Mouse (Mus musculus): ENCODE results near the gene Gm11639. TPM values are rescaled to one million over a fixed set of nuclear protein-coding genes. Genes with fewer than 3 reads are reported as not detected.

Gene Gm11639
- polyA plus RNA-seq (2011; ENCODE audit: insufficient read depth, insufficient read length, low read depth, missing spikeins) = 0.07 TPM in 1 of 2 replicates, not detected in the other

- no peaks in the 10 kb centered on the region for H3K36me3 ChIP-seq (ENCODE audit: control insufficient read depth, insufficient read depth, low read length, poor library complexity, severe bottlenecking)
- H3K27me3 ChIP-seq (ENCODE audit: control insufficient read depth, insufficient read depth, low read length, poor library complexity, severe bottlenecking) = no peaks in the 10 kb centered on the region
- TF ChIP-seq POLR2A (IDR thresholded peaks at IDR 0.05; ENCODE audit: insufficient read depth, low read length) (no peak), EP300 (IDR thresholded peaks at IDR 0.05; ENCODE audit: insufficient read depth, low read depth, low read length) (no peak), CTCF (IDR thresholded peaks at IDR 0.05; ENCODE audit: low read depth, low read length) (no peak)
- no peak within 1 kb of the TSS for H3K27ac ChIP-seq (ENCODE audit: insufficient read depth, low read length)
- H3K9ac ChIP-seq (ENCODE audit: low read depth, poor library complexity, severe bottlenecking) = no peak within 1 kb of the TSS
- peak within 1 kb of the TSS; percentile 36 for H3K4me3 ChIP-seq (ENCODE audit: low read depth, low read length)
- no peaks in the 10 kb centered on the region for H3K9me3 ChIP-seq (replicated peaks; ENCODE audit: control insufficient read depth, insufficient read depth, low read length, poor library complexity, severe bottlenecking)
- H3K4me1 ChIP-seq (ENCODE audit: control insufficient read depth, insufficient read depth, low read length) = no peaks in the 10 kb centered on the region
These were observed at the start of gene Gm11639 for GRCm38 (mm10) chr11:104685548-104685947. Gene Gm11639, plus strand, starts transcription at chr11:104685707.

GRCm38 (mm10) chr11:104637010-104637409, 48.5 kb upstream of the Gm11639 start:
- Histone ChIP-seq H3K9me3 (replicated peaks; ENCODE audit: control insufficient read depth, insufficient read depth, low read length, poor library complexity, severe bottlenecking) (no peaks in the 10 kb centered on the region), H3K9ac (ENCODE audit: low read depth, poor library complexity, severe bottlenecking) (no peak overlapping the region), H3K27me3 (ENCODE audit: control insufficient read depth, insufficient read depth, low read length, poor library complexity, severe bottlenecking) (no peaks in the 10 kb centered on the region), H3K27ac (ENCODE audit: insufficient read depth, low read length) (no peak overlapping the region), H3K4me3 (ENCODE audit: low read depth, low read length) (no peak overlapping the region), H3K36me3 (ENCODE audit: control insufficient read depth, insufficient read depth, low read length, poor library complexity, severe bottlenecking) (no peaks in the 10 kb centered on the region), H3K4me1 (ENCODE audit: control insufficient read depth, insufficient read depth, low read length) (no peaks in the 10 kb centered on the region)
- TF ChIP-seq POLR2A (IDR thresholded peaks at IDR 0.05; ENCODE audit: insufficient read depth, low read length) = no peak
- no peak for TF ChIP-seq EP300 (IDR thresholded peaks at IDR 0.05; ENCODE audit: insufficient read depth, low read depth, low read length)

- TF ChIP-seq CTCF (IDR thresholded peaks at IDR 0.05; ENCODE audit: low read depth, low read length) = no peak
- TF ChIP-seq POLR2A (IDR thresholded peaks at IDR 0.05; ENCODE audit: insufficient read depth, low read length) = no peak
- TF ChIP-seq EP300 (IDR thresholded peaks at IDR 0.05; ENCODE audit: insufficient read depth, low read depth, low read length) = no peak
- H3K36me3 ChIP-seq (ENCODE audit: control insufficient read depth, insufficient read depth, low read length, poor library complexity, severe bottlenecking) = no peaks in the 10 kb centered on the region
- no peaks in the 10 kb centered on the region for H3K27me3 ChIP-seq (ENCODE audit: control insufficient read depth, insufficient read depth, low read length, poor library complexity, severe bottlenecking)
- no peaks in the 10 kb centered on the region for H3K4me1 ChIP-seq (ENCODE audit: control insufficient read depth, insufficient read depth, low read length)
- H3K27ac ChIP-seq (ENCODE audit: insufficient read depth, low read length) = no peak overlapping the region
- no peak overlapping the region for H3K9ac ChIP-seq (ENCODE audit: low read depth, poor library complexity, severe bottlenecking)
- H3K9me3 ChIP-seq (replicated peaks; ENCODE audit: control insufficient read depth, insufficient read depth, low read length, poor library complexity, severe bottlenecking) = no peaks in the 10 kb centered on the region
- no peak overlapping the region for H3K4me3 ChIP-seq (ENCODE audit: low read depth, low read length)
These were observed 47.5 kb upstream of the Gm11639 start for GRCm38 (mm10) chr11:104638006-104638405.

DNA sequence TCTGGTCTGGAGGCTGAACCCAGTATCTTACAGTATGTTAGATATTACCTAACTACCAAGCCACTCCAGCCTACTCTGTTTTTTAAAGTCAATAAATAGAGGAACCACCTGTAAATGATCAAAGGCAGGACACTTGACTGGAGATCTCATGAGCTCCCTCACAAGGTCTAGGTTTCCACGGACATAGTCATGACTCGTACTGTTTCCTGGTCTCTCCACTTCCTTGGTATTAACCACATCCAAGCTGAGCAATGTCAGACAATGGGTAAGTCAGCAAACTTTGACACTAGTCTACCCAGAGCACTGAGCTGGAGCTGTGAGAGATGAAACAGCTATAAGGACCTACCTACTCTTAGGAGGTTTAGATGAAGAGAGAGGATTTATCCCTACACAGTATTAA, 46.6 kb upstream of the Gm11639 start:
- no peaks in the 10 kb centered on the region for H3K9me3 ChIP-seq (replicated peaks; ENCODE audit: control insufficient read depth, insufficient read depth, low read length, poor library complexity, severe bottlenecking)
- H3K9ac ChIP-seq (ENCODE audit: low read depth, poor library complexity, severe bottlenecking) = no peak overlapping the region
- no peaks in the 10 kb centered on the region for H3K27me3 ChIP-seq (ENCODE audit: control insufficient read depth, insufficient read depth, low read length, poor library complexity, severe bottlenecking)
- no peak overlapping the region for H3K27ac ChIP-seq (ENCODE audit: insufficient read depth, low read length)
- no peaks in the 10 kb centered on the region for H3K36me3 ChIP-seq (ENCODE audit: control insufficient read depth, insufficient read depth, low read length, poor library complexity, severe bottlenecking)
- no peaks in the 10 kb centered on the region for H3K4me1 ChIP-seq (ENCODE audit: control insufficient read depth, insufficient read depth, low read length)
- TF ChIP-seq EP300 (IDR thresholded peaks at IDR 0.05; ENCODE audit: insufficient read depth, low read depth, low read length) (no peak), CTCF (IDR thresholded peaks at IDR 0.05; ENCODE audit: low read depth, low read length) (no peak), POLR2A (IDR thresholded peaks at IDR 0.05; ENCODE audit: insufficient read depth, low read length) (no peak)
- H3K4me3 ChIP-seq (ENCODE audit: low read depth, low read length) = no peak overlapping the region

DNA sequence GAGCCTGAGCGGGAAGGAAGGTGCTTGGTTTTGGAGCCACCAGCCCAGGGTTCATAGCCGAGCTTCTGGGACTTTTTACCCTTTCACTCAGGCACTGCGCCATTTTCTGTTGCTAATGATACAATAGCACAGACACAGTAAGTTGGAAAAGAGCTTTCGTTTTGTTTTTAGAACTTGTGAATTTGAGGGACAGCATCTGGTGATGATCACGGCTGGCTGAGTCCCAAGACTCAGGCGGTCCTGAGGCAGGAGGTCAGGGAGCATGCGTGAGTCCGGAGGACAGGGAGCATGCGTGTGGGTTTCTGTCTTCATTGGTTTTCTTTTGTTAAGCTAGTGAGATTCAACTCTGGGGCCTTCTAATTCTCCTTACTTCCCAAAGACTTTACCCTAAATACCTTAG, 45.9 kb upstream of the Gm11639 start:
- no peaks in the 10 kb centered on the region for H3K4me1 ChIP-seq (ENCODE audit: control insufficient read depth, insufficient read depth, low read length)
- H3K36me3 ChIP-seq (ENCODE audit: control insufficient read depth, insufficient read depth, low read length, poor library complexity, severe bottlenecking) = no peaks in the 10 kb centered on the region
- H3K4me3 ChIP-seq (ENCODE audit: low read depth, low read length) = no peak overlapping the region
- TF ChIP-seq CTCF (IDR thresholded peaks at IDR 0.05; ENCODE audit: low read depth, low read length) (no peak), EP300 (IDR thresholded peaks at IDR 0.05; ENCODE audit: insufficient read depth, low read depth, low read length) (no peak), POLR2A (IDR thresholded peaks at IDR 0.05; ENCODE audit: insufficient read depth, low read length) (no peak)
- H3K27ac ChIP-seq (ENCODE audit: insufficient read depth, low read length) = no peak overlapping the region
- H3K9me3 ChIP-seq (replicated peaks; ENCODE audit: control insufficient read depth, insufficient read depth, low read length, poor library complexity, severe bottlenecking) = no peaks in the 10 kb centered on the region
- no peak overlapping the region for H3K9ac ChIP-seq (ENCODE audit: low read depth, poor library complexity, severe bottlenecking)
- H3K27me3 ChIP-seq (ENCODE audit: control insufficient read depth, insufficient read depth, low read length, poor library complexity, severe bottlenecking) = no peaks in the 10 kb centered on the region

- Histone ChIP-seq H3K36me3 (ENCODE audit: control insufficient read depth, insufficient read depth, low read length, poor library complexity, severe bottlenecking) (no peaks in the 10 kb centered on the region), H3K27ac (ENCODE audit: insufficient read depth, low read length) (no peak overlapping the region), H3K4me1 (ENCODE audit: control insufficient read depth, insufficient read depth, low read length) (no peaks in the 10 kb centered on the region), H3K9ac (ENCODE audit: low read depth, poor library complexity, severe bottlenecking) (no peak overlapping the region), H3K9me3 (replicated peaks; ENCODE audit: control insufficient read depth, insufficient read depth, low read length, poor library complexity, severe bottlenecking) (no peaks in the 10 kb centered on the region), H3K4me3 (ENCODE audit: low read depth, low read length) (no peak overlapping the region), H3K27me3 (ENCODE audit: control insufficient read depth, insufficient read depth, low read length, poor library complexity, severe bottlenecking) (no peaks in the 10 kb centered on the region)
- TF ChIP-seq POLR2A (IDR thresholded peaks at IDR 0.05; ENCODE audit: insufficient read depth, low read length) = no peak
- no peak for TF ChIP-seq EP300 (IDR thresholded peaks at IDR 0.05; ENCODE audit: insufficient read depth, low read depth, low read length)
- no peak for TF ChIP-seq CTCF (IDR thresholded peaks at IDR 0.05; ENCODE audit: low read depth, low read length)
These were observed 44.6 kb upstream of the Gm11639 start for GRCm38 (mm10) chr11:104640894-104641293.
